Mouse (Mus musculus) v-Abl transformed pro-B cells (cell line): ENCODE measurements around the gene Casp8.
"Not testable (repeated sequence)": the region's sequence is repeated elsewhere in the genome, so short reads cannot be mapped to it uniquely, and the experiment has no call there.

ENCODE experiments used
- in situ Hi-C, 2 experiments: fragments of 400-800 bp; cut with MboI; formaldehyde crosslinking; loops; one replicate each; pipeline ENCODE4 v1.15.1; 2025; ENCODE audit not compliant: unreplicated experiment in 2 of 2

Casp8 gene

GRCm38 (mm10) chr1:58889826-58890546 lies 94.8 kb downstream of the Casp8 start:
- in situ Hi-C loops = no loop called here

- in situ Hi-C loops = not testable (repeated sequence)
Observed at GRCm38 (mm10) chr1:58890697-58891290, 95.6 kb downstream of the Casp8 start.

- in situ Hi-C loops = not testable (repeated sequence)
Observed at GRCm38 (mm10) chr1:58891481-58892170, 96.5 kb downstream of the Casp8 start.

GRCm38 (mm10) chr1:58892386-58892785 lies 97.2 kb downstream of the Casp8 start:
- in situ Hi-C loops = not testable (repeated sequence)
